Mouse (Mus musculus) ovary, adult 10 weeks (tissue): ENCODE results near the gene Mapk14. TPM values are rescaled to one million over a fixed set of nuclear protein-coding genes. Genes with fewer than 3 reads are reported as not detected.

ENCODE experiments used
- polyA plus RNA-seq: library from polyadenylated mRNA; stranded (reverse); fragments of 350-450 nt; fragmentation: Illumina TruSeq; extraction: RNeasy Lipid Tissue Mini Kit (QIAGEN cat#74804); gene quantifications from one replicate; pipeline ENCODE4 v1.2.3, GENCODE M21; 2014

The Mapk14 gene
- 42.5 TPM for polyA plus RNA-seq

DNA sequence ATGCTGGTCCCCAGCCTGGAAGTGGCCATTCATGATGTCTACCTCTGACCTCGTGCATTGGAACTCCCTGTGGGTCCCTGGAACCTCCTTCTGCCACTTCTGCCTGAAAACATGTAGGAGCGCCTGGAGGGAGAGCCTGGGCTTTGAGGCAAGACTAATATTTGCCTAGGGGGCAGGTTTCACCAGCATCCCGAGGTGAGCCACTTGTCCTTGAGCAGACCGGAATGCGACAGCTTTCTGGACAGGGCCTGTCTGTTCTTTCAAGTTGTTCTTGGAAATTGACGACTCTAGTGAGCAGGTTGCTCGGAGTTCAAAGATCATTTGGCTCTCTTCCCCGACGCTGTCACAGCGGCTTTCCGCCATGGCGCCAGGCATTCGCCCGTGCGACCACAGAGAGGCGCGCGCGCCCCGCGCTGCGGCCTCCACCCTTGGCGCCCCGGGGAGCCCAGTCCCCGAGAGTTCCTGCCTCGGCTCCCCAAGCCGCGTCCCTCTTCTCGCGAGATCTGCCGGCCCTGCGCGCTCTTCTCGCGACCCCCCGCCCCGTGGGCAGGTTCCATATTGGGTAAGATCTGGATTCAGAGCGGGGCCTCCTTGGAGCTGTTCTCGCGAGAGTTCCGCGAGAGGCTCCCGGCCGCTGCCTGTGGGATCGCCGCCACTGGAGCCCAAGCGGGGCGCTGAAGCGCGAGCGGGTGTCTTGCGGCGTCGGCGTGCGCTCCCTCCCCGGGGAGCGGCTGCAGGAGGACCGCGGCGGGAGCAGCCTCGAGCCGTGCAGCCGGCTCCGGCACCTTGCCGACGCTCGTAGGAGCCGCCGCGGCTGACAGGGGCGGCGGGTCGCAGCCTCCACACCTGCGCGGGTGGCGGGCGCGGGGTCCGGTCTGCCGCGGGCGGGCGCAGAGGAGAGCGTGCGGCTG, at the start of gene Mapk14:
Gene Mapk14, plus strand, starts transcription at position 554 of the 911 bp plus-strand sequence.

DNA sequence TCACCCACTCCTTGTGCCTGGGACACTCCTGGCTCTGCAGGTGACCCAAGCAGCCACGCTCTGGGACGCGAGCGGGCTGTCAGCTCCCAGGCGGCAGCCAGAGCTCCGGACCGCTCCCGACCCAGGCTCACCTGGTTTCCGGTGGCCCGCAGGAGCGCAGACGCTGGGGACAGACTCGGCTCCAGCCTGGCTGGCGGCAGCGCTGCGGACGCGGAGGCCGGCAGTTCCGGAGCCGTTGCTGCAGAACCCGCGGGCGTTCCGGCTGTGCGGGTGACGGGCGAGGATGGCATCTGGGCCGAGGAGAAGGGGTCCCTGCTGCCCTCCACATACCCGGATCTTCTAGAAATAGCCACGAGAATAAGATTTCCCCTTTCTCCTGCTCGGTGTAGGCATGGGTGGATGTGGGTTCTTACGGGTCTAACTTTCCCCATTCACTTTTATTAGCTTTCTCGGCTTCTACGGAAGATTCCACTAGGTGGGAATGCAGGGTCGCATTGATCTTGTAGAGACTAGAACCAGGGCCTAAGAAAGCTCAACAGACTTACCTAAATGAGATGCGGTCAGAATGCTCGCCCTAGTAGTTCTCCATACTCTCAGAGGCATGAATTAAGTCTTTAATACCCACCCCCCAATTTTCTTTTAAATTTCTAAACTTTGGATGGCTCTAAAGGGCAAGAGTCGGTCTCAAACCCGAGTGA, 1.4 kb upstream of the Mapk14 start, which contains the start of gene Slc26a8:
Gene Slc26a8, minus strand, starts transcription at position 648 of the 698 bp plus-strand sequence.

DNA sequence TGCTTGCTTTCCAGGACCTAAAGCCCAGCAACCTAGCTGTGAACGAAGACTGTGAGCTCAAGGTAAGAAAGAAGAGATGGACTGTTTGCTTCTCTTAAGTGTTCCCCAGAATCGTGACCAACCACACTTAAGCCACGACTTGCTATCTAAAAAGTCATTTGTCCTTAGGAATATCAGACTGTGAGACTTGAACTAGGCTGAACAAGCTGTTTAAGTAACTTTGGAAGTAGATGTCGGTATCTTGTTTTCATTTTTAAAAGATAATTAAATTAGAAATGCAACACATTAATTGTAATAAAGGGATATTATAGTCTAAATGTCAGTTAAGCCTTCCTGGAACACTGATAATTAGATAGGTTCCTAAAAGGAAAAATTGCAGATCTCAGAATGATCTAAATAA, 34.7 kb downstream of the Mapk14 start, which contains the start of gene AC170998.1:
Gene AC170998.1, plus strand, starts transcription at position 301 of the 400 bp plus-strand sequence.

GRCm38 (mm10) chr17:28769121-28769874, 78.2 kb downstream of the Mapk14 start, which contains the start of gene Mapk13:
TSS of gene Mapk13 (plus strand) at chr17:28769297.

Other genes starting within 250 kb of the Mapk14 start
- 158 TPM for gene Fkbp5, start 173.8 kb upstream of the Mapk14 start, polyA plus RNA-seq
- gene Armc12, start 160.5 kb upstream of the Mapk14 start, polyA plus RNA-seq = not detected
- gene Clpsl2, start 141.9 kb upstream of the Mapk14 start, polyA plus RNA-seq = not detected
- 0.97 TPM for gene Clps, start 130.6 kb upstream of the Mapk14 start, polyA plus RNA-seq
- not detected for gene Lhfpl5, start 115.7 kb upstream of the Mapk14 start, polyA plus RNA-seq
- 139 TPM for gene Srpk1, start 68.6 kb upstream of the Mapk14 start, polyA plus RNA-seq
- 0.97 TPM for gene Slc26a8, start 1.1 kb upstream of the Mapk14 start, polyA plus RNA-seq
- 1.9 TPM for gene AC170998.1, start 34.8 kb downstream of the Mapk14 start, polyA plus RNA-seq
- not detected for gene Mapk13, start 78.0 kb downstream of the Mapk14 start, polyA plus RNA-seq
- gene Brpf3, start 109.8 kb downstream of the Mapk14 start, polyA plus RNA-seq = 18.4 TPM
- not detected for gene Pnpla1, start 167.1 kb downstream of the Mapk14 start, polyA plus RNA-seq
- not detected for gene 4930539E08Rik, start 224.0 kb downstream of the Mapk14 start, polyA plus RNA-seq